Mouse (Mus musculus): Measurements from ENCODE around the gene Zfp563.

The Zfp563 gene

GRCm38 (mm10) chr17:33089220-33089949, at the start of gene Zfp563:
TSS of gene Zfp563 (plus strand) at chr17:33089310.
- DNase-seq, result peak; percentile 97

GRCm38 (mm10) chr17:33058791-33059190, 30.3 kb upstream of the Zfp563 start:
- DNase-seq, result peak; percentile 9

GRCm38 (mm10) chr17:33063001-33063400, 26.1 kb upstream of the Zfp563 start:
- no peak for DNase-seq

GRCm38 (mm10) chr17:33067958-33068357, 21.2 kb upstream of the Zfp563 start, which contains the start of gene 4921501E09Rik:
TSS of gene 4921501E09Rik (minus strand) at chr17:33068058.
- no peak for DNase-seq

GRCm38 (mm10) chr17:33091630-33092029, 2.5 kb downstream of the Zfp563 start:
- DNase-seq, result peak; percentile 34

GRCm38 (mm10) chr17:33092391-33093193, 3.5 kb downstream of the Zfp563 start:
- peak; percentile 91 for DNase-seq

- DNase-seq, result peak; percentile 77
These were observed 8.3 kb downstream of the Zfp563 start for GRCm38 (mm10) chr17:33097396-33097795.

- no peak for DNase-seq
These were observed 35.4 kb downstream of the Zfp563 start for GRCm38 (mm10) chr17:33124546-33124945.

- DNase-seq, result no peak
These were observed 37.1 kb downstream of the Zfp563 start for GRCm38 (mm10) chr17:33126257-33126656.

GRCm38 (mm10) chr17:33139261-33139820, 50.2 kb downstream of the Zfp563 start, which contains the start of gene Morc2b:
TSS of gene Morc2b (minus strand) at chr17:33139683.
- DNase-seq, result no peak
